Mouse (Mus musculus): Measurements from ENCODE around the gene Capn3. TPM values are rescaled to one million over a fixed set of nuclear protein-coding genes. Genes with fewer than 3 reads are reported as not detected.

Gene Capn3
- total and polyA plus RNA-seq, 2 experiments: 1.0 to 2.5 TPM

DNA sequence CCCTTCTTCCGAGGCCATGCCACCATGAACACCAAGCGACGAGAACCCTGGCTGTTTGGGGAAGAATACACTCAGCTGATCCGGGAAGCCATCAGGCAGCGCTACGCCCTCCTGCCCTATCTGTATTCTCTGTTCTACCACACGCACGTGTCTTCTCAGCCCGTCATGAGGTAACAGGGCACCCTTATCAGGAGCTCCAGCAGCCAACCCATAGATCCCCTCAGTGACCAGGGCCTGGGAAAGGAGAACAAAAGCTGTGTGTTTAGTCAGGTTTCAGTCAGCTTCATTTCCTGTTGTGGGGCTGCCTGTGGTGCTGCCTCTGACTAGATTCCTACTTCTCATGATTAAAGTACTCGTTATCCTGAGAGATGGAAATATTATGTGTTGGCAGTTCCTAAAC lies 9.4 kb upstream of the Capn3 start:
- Histone ChIP-seq H3K9ac (ENCODE audit: low read depth, low read length) (no peak overlapping the region), H3K27me3 (ENCODE audit: control insufficient read depth, insufficient read depth, low read length) (no peaks in the 10 kb centered on the region), H3K4me3 (ENCODE audit: insufficient read depth, low read depth, low read length) (no peak overlapping the region), H3K4me1 (ENCODE audit: control insufficient read depth, insufficient read depth, low read length) (no peaks in the 10 kb centered on the region), H3K79me2 (ENCODE audit: control insufficient read depth, insufficient read depth, low read length) (no peaks in the 10 kb centered on the region), H3K27ac (replicated peaks; ENCODE audit: insufficient read depth, low read depth, low read length) (no peak overlapping the region), H3K36me3 (ENCODE audit: control insufficient read depth, insufficient read depth, low read length) (peaks cover 38% of the 10 kb centered on the region)
- DNase-seq (ENCODE audit: extremely low read depth, low read depth, low spot score): no peak
- 86% methylated on average over 10 of the region's 10 CpGs for WGBS
- TF ChIP-seq POLR2A (IDR thresholded peaks at IDR 0.05; ENCODE audit: extremely low read depth, insufficient read depth, low read length) (no peak), CTCF (IDR thresholded peaks at IDR 0.05; ENCODE audit: low read depth, low read length) (no peak)

GRCm38 (mm10) chr2:120447306-120447705 lies 8.5 kb upstream of the Capn3 start:
- TF ChIP-seq CTCF (IDR thresholded peaks at IDR 0.05; ENCODE audit: low read depth, low read length) (no peak), POLR2A (IDR thresholded peaks at IDR 0.05; ENCODE audit: extremely low read depth, insufficient read depth, low read length) (no peak)
- WGBS: 98% methylated on average over 1 of the region's 1 CpGs
- no peak overlapping the region for H3K27ac ChIP-seq (replicated peaks; ENCODE audit: insufficient read depth, low read depth, low read length)

GRCm38 (mm10) chr2:120450724-120451123 lies 5.1 kb upstream of the Capn3 start:
- H3K27ac ChIP-seq (replicated peaks; ENCODE audit: insufficient read depth, low read depth, low read length): no peak overlapping the region
- H3K4me3 ChIP-seq (ENCODE audit: insufficient read depth, low read depth, low read length): no peak overlapping the region
- DNase-seq (ENCODE audit: extremely low read depth, low read depth, low spot score): no peak
- 85% methylated on average over 6 of the region's 6 CpGs for WGBS
- no peaks in the 10 kb centered on the region for H3K79me2 ChIP-seq (ENCODE audit: control insufficient read depth, insufficient read depth, low read length)
- H3K36me3 ChIP-seq (ENCODE audit: control insufficient read depth, insufficient read depth, low read length): peaks cover 46% of the 10 kb centered on the region
- TF ChIP-seq CTCF (IDR thresholded peaks at IDR 0.05; ENCODE audit: low read depth, low read length) (no peak), POLR2A (IDR thresholded peaks at IDR 0.05; ENCODE audit: extremely low read depth, insufficient read depth, low read length) (no peak)
- no peak overlapping the region for H3K9ac ChIP-seq (ENCODE audit: low read depth, low read length)
- H3K4me1 ChIP-seq (ENCODE audit: control insufficient read depth, insufficient read depth, low read length): no peaks in the 10 kb centered on the region
- no peaks in the 10 kb centered on the region for H3K27me3 ChIP-seq (ENCODE audit: control insufficient read depth, insufficient read depth, low read length)

More at GRCm38 (mm10) chr2:120447306-120447705, 8.5 kb upstream of the Capn3 start:
- no peak overlapping the region for H3K9ac ChIP-seq (ENCODE audit: low read depth, low read length)
- no peak overlapping the region for H3K4me3 ChIP-seq (ENCODE audit: insufficient read depth, low read depth, low read length)
- DNase-seq (ENCODE audit: extremely low read depth, low read depth, low spot score): no peak
- peaks cover 39% of the 10 kb centered on the region for H3K36me3 ChIP-seq (ENCODE audit: control insufficient read depth, insufficient read depth, low read length)
- H3K27me3 ChIP-seq (ENCODE audit: control insufficient read depth, insufficient read depth, low read length): no peaks in the 10 kb centered on the region
- no peaks in the 10 kb centered on the region for H3K79me2 ChIP-seq (ENCODE audit: control insufficient read depth, insufficient read depth, low read length)
- H3K4me1 ChIP-seq (ENCODE audit: control insufficient read depth, insufficient read depth, low read length): no peaks in the 10 kb centered on the region

DNA sequence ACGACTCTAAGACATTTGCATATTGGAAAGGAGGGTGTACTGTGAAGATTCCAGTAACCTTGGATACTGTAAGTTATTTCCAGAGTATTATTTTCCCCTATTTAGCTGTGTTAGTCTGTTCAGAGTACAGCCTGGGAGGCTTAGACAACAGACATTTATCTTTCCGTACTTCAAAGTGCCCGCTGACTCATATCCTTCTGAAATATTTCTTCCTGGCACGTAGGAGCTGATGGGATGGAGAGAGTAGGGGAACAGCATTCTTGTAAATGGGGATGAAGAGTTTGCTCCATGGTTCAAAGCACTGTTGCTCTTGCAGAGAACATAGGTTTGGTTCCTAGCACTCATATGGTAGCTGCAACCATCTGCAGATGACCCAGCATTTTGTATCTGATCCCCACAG lies 3.2 kb upstream of the Capn3 start:
- Histone ChIP-seq H3K4me3 (ENCODE audit: insufficient read depth, low read depth, low read length) (no peak overlapping the region), H3K79me2 (ENCODE audit: control insufficient read depth, insufficient read depth, low read length) (no peaks in the 10 kb centered on the region), H3K36me3 (ENCODE audit: control insufficient read depth, insufficient read depth, low read length) (peaks cover 48% of the 10 kb centered on the region), H3K27ac (replicated peaks; ENCODE audit: insufficient read depth, low read depth, low read length) (no peak overlapping the region), H3K4me1 (ENCODE audit: control insufficient read depth, insufficient read depth, low read length) (no peaks in the 10 kb centered on the region), H3K27me3 (ENCODE audit: control insufficient read depth, insufficient read depth, low read length) (no peaks in the 10 kb centered on the region), H3K9ac (ENCODE audit: low read depth, low read length) (no peak overlapping the region)
- WGBS: 84% methylated on average over 4 of the region's 4 CpGs
- TF ChIP-seq POLR2A (IDR thresholded peaks at IDR 0.05; ENCODE audit: extremely low read depth, insufficient read depth, low read length) (no peak), CTCF (IDR thresholded peaks at IDR 0.05; ENCODE audit: low read depth, low read length) (no peak)
- no peak for DNase-seq (ENCODE audit: extremely low read depth, low read depth, low spot score)

DNA sequence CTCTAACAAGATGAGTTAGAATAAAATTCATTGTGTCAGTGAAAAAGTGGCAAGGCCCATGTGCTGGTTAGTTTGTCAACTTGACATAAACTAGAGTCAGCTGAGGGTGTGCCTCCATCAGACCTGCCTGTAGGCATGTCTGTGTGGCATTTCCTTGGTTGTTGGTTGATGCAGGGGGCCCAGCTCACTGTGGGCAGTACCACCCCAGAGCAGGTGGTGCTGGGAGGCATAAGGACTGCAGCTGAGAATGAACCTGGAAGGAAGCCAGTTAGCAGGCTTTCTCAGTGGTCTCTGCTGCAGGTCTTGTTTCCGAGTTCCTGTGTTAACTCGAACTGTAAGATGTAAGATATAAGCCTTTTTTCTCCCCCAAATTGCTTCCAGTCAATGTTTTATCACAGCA lies 832 bp upstream of the Capn3 start:
- no peak overlapping the region for H3K9ac ChIP-seq (ENCODE audit: low read depth, low read length)
- TF ChIP-seq POLR2A (IDR thresholded peaks at IDR 0.05; ENCODE audit: extremely low read depth, insufficient read depth, low read length): no peak
- TF ChIP-seq CTCF (IDR thresholded peaks at IDR 0.05; ENCODE audit: low read depth, low read length): no peak
- H3K27ac ChIP-seq (replicated peaks; ENCODE audit: insufficient read depth, low read depth, low read length): no peak overlapping the region
- H3K27me3 ChIP-seq (ENCODE audit: control insufficient read depth, insufficient read depth, low read length): no peaks in the 10 kb centered on the region
- peaks cover 47% of the 10 kb centered on the region for H3K36me3 ChIP-seq (ENCODE audit: control insufficient read depth, insufficient read depth, low read length)
- no peak for DNase-seq (ENCODE audit: extremely low read depth, low read depth, low spot score)
- WGBS: 86% methylated on average over 2 of the region's 2 CpGs
- no peak overlapping the region for H3K4me3 ChIP-seq (ENCODE audit: insufficient read depth, low read depth, low read length)
- H3K79me2 ChIP-seq (ENCODE audit: control insufficient read depth, insufficient read depth, low read length): no peaks in the 10 kb centered on the region
- no peaks in the 10 kb centered on the region for H3K4me1 ChIP-seq (ENCODE audit: control insufficient read depth, insufficient read depth, low read length)

DNA sequence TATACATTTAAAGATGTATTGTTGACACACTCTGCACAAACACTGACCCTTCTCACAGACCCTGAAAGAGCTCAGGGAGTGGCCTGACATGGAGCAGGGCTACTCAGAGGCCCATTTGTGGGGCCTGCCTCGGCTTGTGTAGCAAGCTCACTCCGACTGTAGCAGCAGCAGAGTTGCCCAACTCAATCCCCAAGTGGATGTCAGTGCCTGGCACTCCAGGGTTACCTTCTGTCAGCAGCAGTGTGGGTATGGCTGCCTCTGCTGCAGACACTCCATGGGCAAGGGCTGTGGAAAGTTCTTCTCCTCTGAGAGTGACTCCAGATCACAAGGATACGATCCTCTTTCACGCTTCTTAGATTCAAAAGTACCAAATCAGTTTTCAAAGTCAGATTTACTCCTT lies 4.4 kb downstream of the Capn3 start:
- Histone ChIP-seq H3K27me3 (ENCODE audit: control insufficient read depth, insufficient read depth, low read length) (no peaks in the 10 kb centered on the region), H3K79me2 (ENCODE audit: control insufficient read depth, insufficient read depth, low read length) (no peaks in the 10 kb centered on the region), H3K4me1 (ENCODE audit: control insufficient read depth, insufficient read depth, low read length) (peaks cover 15% of the 10 kb centered on the region), H3K27ac (replicated peaks; ENCODE audit: insufficient read depth, low read depth, low read length) (no peak overlapping the region), H3K36me3 (ENCODE audit: control insufficient read depth, insufficient read depth, low read length) (peaks cover 23% of the 10 kb centered on the region), H3K9ac (ENCODE audit: low read depth, low read length) (no peak overlapping the region), H3K4me3 (ENCODE audit: insufficient read depth, low read depth, low read length) (no peak overlapping the region)
- DNase-seq (ENCODE audit: extremely low read depth, low read depth, low spot score): no peak
- TF ChIP-seq CTCF (IDR thresholded peaks at IDR 0.05; ENCODE audit: low read depth, low read length): no peak
- no peak for TF ChIP-seq POLR2A (IDR thresholded peaks at IDR 0.05; ENCODE audit: extremely low read depth, insufficient read depth, low read length)
- 89% methylated on average over 4 of the region's 4 CpGs for WGBS

Measured in liver, adult 2 months (tissue).